Mouse (Mus musculus) midbrain, embryonic 12.5 days (tissue): ENCODE data around the gene Hnf1b. TPM values are rescaled to one million over a fixed set of nuclear protein-coding genes. Genes with fewer than 3 reads are reported as not detected.

Experiments
- ATAC-seq: fragments of 200-750 bp; cut with Nextera tagmentation; 2 replicates; pipeline ENCODE4 v1.8.0; 2017; ENCODE audit warnings: low read depth, moderate TSS enrichment, moderate library complexity; ENCODE audit not compliant: low FRiP score
- H3K27ac ChIP-seq: fragments of 300-500 bp; sonication (generic); replicated peaks from 2 replicates; pipeline ENCODE4 v1.5.1; 2016; ENCODE audit warnings: mild to moderate bottlenecking
- H3K27me3 ChIP-seq: fragments of 300-500 bp; sonication (generic); 2 replicates; pipeline ENCODE4 v1.6.1; 2016; ENCODE audit warnings: mild to moderate bottlenecking
- H3K36me3 ChIP-seq: fragments of 300-500 bp; sonication (generic); 2 replicates; pipeline ENCODE4 v1.6.1; 2016
- H3K4me1 ChIP-seq: fragments of 300-500 bp; sonication (generic); 2 replicates; pipeline ENCODE4 v1.6.1; 2016
- H3K4me2 ChIP-seq: fragments of 300-500 bp; sonication (generic); replicated peaks from 2 replicates; pipeline ENCODE4 v1.6.1; 2016; ENCODE audit warnings: mild to moderate bottlenecking, moderate library complexity
- H3K4me3 ChIP-seq: fragments of 300-500 bp; sonication (generic); 2 replicates; pipeline ENCODE4 v1.5.1; 2016; ENCODE audit warnings: mild to moderate bottlenecking
- H3K9ac ChIP-seq: fragments of 300-500 bp; sonication (generic); replicated peaks from 2 replicates; pipeline ENCODE4 v1.6.1; 2016; ENCODE audit warnings: mild to moderate bottlenecking, moderate library complexity
- H3K9me3 ChIP-seq: fragments of 300-500 bp; sonication (generic); 2 replicates; pipeline ENCODE4 v1.6.1; 2016; ENCODE audit warnings: mild to moderate bottlenecking
- WGBS: fragments of 180-500 bp; shearing (Covaris S2); methylation state at CpG from one replicate; pipeline ENCODE4 v1.1.7; 2016; 5-methylcytosine and 5-hydroxymethylcytosine counted together
- polyA plus RNA-seq: library from polyadenylated mRNA; unstranded; fragments of >200 nt; fragmentation: Nextera tagmentation; extraction: Ambion mirVana; gene quantifications from 2 replicates; pipeline ENCODE4 v1.2.1, GENCODE M21; 2016

Hnf1b gene
- polyA plus RNA-seq, 1 experiment from 2014 or later: not detected

- no peaks in the 10 kb centered on the region for H3K9me3 ChIP-seq
- no peak overlapping the region for H3K4me2 ChIP-seq
- no peak overlapping the region for H3K4me3 ChIP-seq
- no peaks in the 10 kb centered on the region for H3K27me3 ChIP-seq
- 84% methylated on average over 8 of the region's 8 CpGs for WGBS
- no peak overlapping the region for H3K9ac ChIP-seq
- no peak overlapping the region for H3K27ac ChIP-seq
- H3K36me3 ChIP-seq: no peaks in the 10 kb centered on the region
- ATAC-seq: no peak
- no peaks in the 10 kb centered on the region for H3K4me1 ChIP-seq
Observed at GRCm38 (mm10) chr11:83828553-83829142, 21.2 kb upstream of the Hnf1b start.

GRCm38 (mm10) chr11:83832389-83832788 is 17.5 kb upstream of the Hnf1b start:
- no peaks in the 10 kb centered on the region for H3K36me3 ChIP-seq
- no peaks in the 10 kb centered on the region for H3K27me3 ChIP-seq
- H3K4me2 ChIP-seq: no peak overlapping the region
- H3K9me3 ChIP-seq: no peaks in the 10 kb centered on the region
- WGBS: 42% methylated on average over 8 of the region's 8 CpGs
- no peak overlapping the region for H3K27ac ChIP-seq
- H3K4me1 ChIP-seq: no peaks in the 10 kb centered on the region
- H3K9ac ChIP-seq: no peak overlapping the region
- H3K4me3 ChIP-seq: no peak overlapping the region
- no peak for ATAC-seq

- H3K36me3 ChIP-seq: no peaks in the 10 kb centered on the region
- no peak for ATAC-seq
- H3K27ac ChIP-seq: no peak overlapping the region
- no peak overlapping the region for H3K4me3 ChIP-seq
- H3K9ac ChIP-seq: no peak overlapping the region
- WGBS: 95% methylated on average over 4 of the region's 6 CpGs
- no peaks in the 10 kb centered on the region for H3K4me1 ChIP-seq
- H3K27me3 ChIP-seq: no peaks in the 10 kb centered on the region
- no peak overlapping the region for H3K4me2 ChIP-seq
- H3K9me3 ChIP-seq: no peaks in the 10 kb centered on the region
Observed at GRCm38 (mm10) chr11:83833517-83833916, 16.3 kb upstream of the Hnf1b start.

GRCm38 (mm10) chr11:83833959-83834496 is 15.8 kb upstream of the Hnf1b start:
- Histone ChIP-seq H3K9me3 (no peaks in the 10 kb centered on the region), H3K36me3 (no peaks in the 10 kb centered on the region), H3K27me3 (no peaks in the 10 kb centered on the region), H3K27ac (no peak overlapping the region), H3K4me1 (no peaks in the 10 kb centered on the region), H3K4me3 (no peak overlapping the region), H3K9ac (no peak overlapping the region), H3K4me2 (no peak overlapping the region)
- 76% methylated on average over 14 of the region's 14 CpGs for WGBS
- no peak for ATAC-seq

GRCm38 (mm10) chr11:83839451-83839850 is 10.4 kb upstream of the Hnf1b start:
- no peak overlapping the region for H3K9ac ChIP-seq
- WGBS: 86% methylated on average over 6 of the region's 6 CpGs
- no peak overlapping the region for H3K4me2 ChIP-seq
- no peak for ATAC-seq
- no peak overlapping the region for H3K4me3 ChIP-seq
- no peaks in the 10 kb centered on the region; the same call in 1 of the 2 replicates for H3K27me3 ChIP-seq
- no peak overlapping the region for H3K27ac ChIP-seq
- no peaks in the 10 kb centered on the region for H3K4me1 ChIP-seq
- no peaks in the 10 kb centered on the region for H3K9me3 ChIP-seq
- H3K36me3 ChIP-seq: no peaks in the 10 kb centered on the region

GRCm38 (mm10) chr11:83843534-83843933 is 6.3 kb upstream of the Hnf1b start:
- 99% methylated on average over 6 of the region's 6 CpGs for WGBS
- no peak overlapping the region for H3K4me3 ChIP-seq

GRCm38 (mm10) chr11:83850586-83851272 is 866 bp downstream of the Hnf1b start:
- H3K4me2 ChIP-seq: peak overlapping the region; percentile 12; the same call in 1 of the 2 replicates

More at GRCm38 (mm10) chr11:83843534-83843933, 6.3 kb upstream of the Hnf1b start:
- H3K27me3 ChIP-seq: peaks cover 19% of the 10 kb centered on the region
- H3K4me2 ChIP-seq: no peak overlapping the region
- no peak overlapping the region for H3K27ac ChIP-seq
- no peaks in the 10 kb centered on the region for H3K9me3 ChIP-seq
- H3K4me1 ChIP-seq: no peaks in the 10 kb centered on the region
- ATAC-seq: no peak
- no peaks in the 10 kb centered on the region for H3K36me3 ChIP-seq
- no peak overlapping the region for H3K9ac ChIP-seq

GRCm38 (mm10) chr11:83851273-83852015 is 1.6 kb downstream of the Hnf1b start:
- Histone ChIP-seq H3K9me3 (no peaks in the 10 kb centered on the region), H3K4me2 (peak overlapping the region; percentile 12; the same call in 1 of the 2 replicates), H3K4me3 (peak overlapping the region; percentile 1; the same call in 1 of the 2 replicates), H3K27me3 (peaks cover 81% of the 10 kb centered on the region), H3K36me3 (no peaks in the 10 kb centered on the region), H3K4me1 (peaks cover 30% of the 10 kb centered on the region), H3K27ac (no peak overlapping the region), H3K9ac (no peak overlapping the region)
- 1% methylated on average over 36 of the region's 36 CpGs for WGBS
- ATAC-seq: no peak

More at GRCm38 (mm10) chr11:83850586-83851272, 866 bp downstream of the Hnf1b start:
- Histone ChIP-seq H3K36me3 (no peaks in the 10 kb centered on the region), H3K9ac (no peak overlapping the region), H3K4me1 (peaks cover 30% of the 10 kb centered on the region), H3K9me3 (no peaks in the 10 kb centered on the region), H3K4me3 (peak overlapping the region; percentile 1; the same call in 1 of the 2 replicates), H3K27me3 (peaks cover 77% of the 10 kb centered on the region), H3K27ac (no peak overlapping the region)
- no peak for ATAC-seq
- 1% methylated on average over 24 of the region's 24 CpGs for WGBS

GRCm38 (mm10) chr11:83852016-83852355 is 2.1 kb downstream of the Hnf1b start:
- H3K4me1 ChIP-seq: peaks cover 30% of the 10 kb centered on the region
- no peak overlapping the region for H3K9ac ChIP-seq
- H3K27ac ChIP-seq: no peak overlapping the region
- H3K27me3 ChIP-seq: peaks cover 86% of the 10 kb centered on the region
- H3K4me3 ChIP-seq: 0 out of 2 replicates have a peak overlapping the region, but pooled peaks have one; percentile 10
- no peak for ATAC-seq
- H3K4me2 ChIP-seq: no peak overlapping the region
- WGBS: under 1% methylated on average over 24 of the region's 24 CpGs
- no peaks in the 10 kb centered on the region for H3K9me3 ChIP-seq
- H3K36me3 ChIP-seq: no peaks in the 10 kb centered on the region

- Histone ChIP-seq H3K27ac (no peak overlapping the region), H3K4me2 (no peak overlapping the region), H3K36me3 (no peaks in the 10 kb centered on the region), H3K4me1 (peaks cover 30% of the 10 kb centered on the region), H3K9ac (no peak overlapping the region), H3K4me3 (no peak overlapping the region), H3K27me3 (peaks cover 86% of the 10 kb centered on the region), H3K9me3 (no peaks in the 10 kb centered on the region)
- WGBS: 1% methylated on average over 38 of the region's 38 CpGs
- ATAC-seq: no peak
Observed at GRCm38 (mm10) chr11:83852501-83853211, 2.8 kb downstream of the Hnf1b start.

- Histone ChIP-seq H3K4me1 (peaks cover 30% of the 10 kb centered on the region), H3K4me2 (no peak overlapping the region), H3K4me3 (0 out of 2 replicates have a peak overlapping the region, but pooled peaks have one; percentile 3), H3K9ac (no peak overlapping the region; the same call in 1 of the 2 replicates), H3K27me3 (peaks cover 87% of the 10 kb centered on the region), H3K36me3 (no peaks in the 10 kb centered on the region), H3K27ac (no peak overlapping the region), H3K9me3 (no peaks in the 10 kb centered on the region)
- ATAC-seq: no peak
- WGBS: under 1% methylated on average over 33 of the region's 33 CpGs
Observed at GRCm38 (mm10) chr11:83853221-83853792, 3.4 kb downstream of the Hnf1b start.
